Mouse (Mus musculus): ENCODE results near the gene Maml2. TPM values are rescaled to one million over a fixed set of nuclear protein-coding genes. Genes with fewer than 3 reads are reported as not detected.

The Maml2 gene
- polyA plus RNA-seq, 1 experiment: not detected

DNA sequence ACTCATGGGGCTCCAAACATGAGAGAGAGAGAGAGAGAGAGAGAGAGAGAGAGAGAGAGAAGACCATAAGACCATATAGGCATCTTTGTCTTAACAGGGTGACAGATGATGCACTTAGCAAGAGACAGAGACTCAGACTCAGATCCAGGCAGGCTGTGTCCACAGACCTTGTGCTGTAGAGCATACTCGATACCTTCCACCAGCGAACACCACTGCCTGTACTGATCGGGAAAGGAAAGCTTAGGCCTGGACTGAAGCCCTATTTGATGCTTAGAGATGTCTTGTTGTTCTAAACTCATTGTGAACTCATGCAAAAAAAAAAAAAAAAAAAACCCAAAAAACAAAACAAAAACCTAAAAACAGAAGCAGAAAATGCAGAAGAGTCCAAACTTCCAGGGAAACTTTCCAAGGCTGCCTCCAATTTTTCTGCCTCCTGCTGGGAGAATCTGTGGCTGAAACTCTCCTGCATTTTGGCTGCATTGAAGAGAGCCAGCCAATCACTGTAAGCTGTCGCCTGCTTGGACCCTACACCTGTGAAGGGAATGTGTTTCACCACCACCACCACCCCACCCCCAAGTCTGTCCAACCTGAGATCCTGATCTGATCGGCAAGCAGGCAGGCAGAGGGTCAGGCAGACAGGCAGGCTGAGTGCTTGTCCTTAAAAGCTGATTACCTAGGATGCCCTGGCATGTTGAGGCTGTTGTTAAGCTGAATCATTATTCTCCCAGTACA, 268.6 kb downstream of the Maml2 start:
- Histone ChIP-seq H3K4me3 (ENCODE audit: insufficient read depth, low read depth, low read length) (no peak overlapping the region), H3K4me1 (ENCODE audit: control insufficient read depth, insufficient read depth, low read length) (peaks cover 10% of the 10 kb centered on the region), H3K27ac (ENCODE audit: insufficient read depth, low read depth, low read length) (no peak overlapping the region)
- TF ChIP-seq CTCF (IDR thresholded peaks at IDR 0.05; ENCODE audit: insufficient read depth, low read depth, low read length) (no peak), POLR2A (IDR thresholded peaks at IDR 0.05; ENCODE audit: insufficient read depth, low read depth, low read length) (no peak)
- 86% methylated on average over 5 of the region's 5 CpGs for WGBS

DNA sequence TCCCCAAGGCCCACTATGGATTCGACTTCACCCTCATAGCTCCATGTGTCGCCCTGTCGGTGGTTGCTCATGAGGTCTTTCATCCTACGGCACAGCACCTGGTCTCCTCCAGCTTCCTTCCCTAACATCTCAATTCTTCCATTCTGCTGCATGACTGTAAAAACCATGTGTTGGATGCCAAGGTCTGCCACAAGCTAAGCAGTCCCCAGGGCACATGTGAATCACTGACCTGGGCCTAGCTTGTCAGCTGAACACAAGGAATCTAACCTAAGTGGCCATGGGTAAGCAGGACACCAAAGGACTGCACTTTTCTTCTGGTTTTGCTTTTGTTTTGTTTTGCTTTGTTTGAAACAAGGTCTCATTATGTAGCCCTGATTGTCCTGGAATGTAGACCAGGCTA, 271.3 kb downstream of the Maml2 start:
- no peak overlapping the region for H3K27ac ChIP-seq (ENCODE audit: insufficient read depth, low read depth, low read length)

DNA sequence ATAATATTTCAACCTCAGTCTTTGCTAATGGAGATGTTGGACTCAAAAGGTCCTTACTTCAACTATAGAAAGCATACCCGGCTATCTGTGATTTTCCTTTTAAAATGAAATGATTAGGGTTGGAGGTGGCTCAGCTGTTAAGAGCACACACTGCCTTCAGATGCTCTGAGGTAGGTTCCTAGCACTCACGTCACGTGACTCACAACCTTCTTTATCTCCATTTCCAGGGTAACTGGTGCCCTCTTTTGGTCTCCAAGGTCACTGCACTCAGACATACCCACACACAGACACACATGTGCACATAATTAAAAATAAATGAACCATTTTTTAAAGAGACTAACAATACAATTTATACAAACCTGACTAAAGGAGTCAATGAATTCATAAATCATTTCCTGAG, 275.1 kb downstream of the Maml2 start:
- WGBS: 94% methylated on average over 3 of the region's 3 CpGs
- TF ChIP-seq POLR2A (IDR thresholded peaks at IDR 0.05; ENCODE audit: insufficient read depth, low read depth, low read length) (no peak), CTCF (IDR thresholded peaks at IDR 0.05; ENCODE audit: insufficient read depth, low read depth, low read length) (no peak)
- no peak overlapping the region for H3K27ac ChIP-seq (ENCODE audit: insufficient read depth, low read depth, low read length)

More for the DNA sequence above, 271.3 kb downstream of the Maml2 start:
- TF ChIP-seq POLR2A (IDR thresholded peaks at IDR 0.05; ENCODE audit: insufficient read depth, low read depth, low read length) (no peak), CTCF (IDR thresholded peaks at IDR 0.05; ENCODE audit: insufficient read depth, low read depth, low read length) (no peak)
- 97% methylated on average over 4 of the region's 4 CpGs for WGBS
- Histone ChIP-seq H3K4me1 (ENCODE audit: control insufficient read depth, insufficient read depth, low read length) (peaks cover 2% of the 10 kb centered on the region; the same call in 1 of the 2 replicates), H3K4me3 (ENCODE audit: insufficient read depth, low read depth, low read length) (no peak overlapping the region)

DNA sequence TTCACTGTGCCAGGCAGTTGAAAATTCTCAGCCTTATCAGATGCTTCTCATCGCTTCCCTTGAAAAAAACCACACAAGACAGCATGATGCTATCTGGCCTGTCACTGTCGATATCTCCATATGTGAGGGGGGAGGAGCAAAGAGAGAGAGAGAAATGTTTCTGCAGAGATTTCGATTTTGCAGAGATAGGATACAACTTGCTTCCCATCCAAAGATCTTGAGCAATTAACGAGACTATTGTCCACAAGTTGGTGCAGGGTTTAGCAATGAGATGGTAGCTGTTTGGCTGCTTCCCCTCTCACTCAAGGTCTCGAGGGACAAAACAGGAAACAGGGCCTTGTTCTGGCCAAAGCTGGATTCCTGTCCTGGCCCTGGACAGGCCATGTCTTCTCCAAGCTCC, 276.3 kb downstream of the Maml2 start:
- no peak for TF ChIP-seq POLR2A (IDR thresholded peaks at IDR 0.05; ENCODE audit: insufficient read depth, low read depth, low read length)
- TF ChIP-seq CTCF (IDR thresholded peaks at IDR 0.05; ENCODE audit: insufficient read depth, low read depth, low read length): no peak
- Histone ChIP-seq H3K4me1 (ENCODE audit: control insufficient read depth, insufficient read depth, low read length) (peaks cover 10% of the 10 kb centered on the region), H3K4me3 (ENCODE audit: insufficient read depth, low read depth, low read length) (no peak overlapping the region), H3K27ac (ENCODE audit: insufficient read depth, low read depth, low read length) (no peak overlapping the region)
- 83% methylated on average over 5 of the region's 5 CpGs for WGBS

More for the DNA sequence above, 275.1 kb downstream of the Maml2 start:
- Histone ChIP-seq H3K4me3 (ENCODE audit: insufficient read depth, low read depth, low read length) (no peak overlapping the region), H3K4me1 (ENCODE audit: control insufficient read depth, insufficient read depth, low read length) (peaks cover 8% of the 10 kb centered on the region)

DNA sequence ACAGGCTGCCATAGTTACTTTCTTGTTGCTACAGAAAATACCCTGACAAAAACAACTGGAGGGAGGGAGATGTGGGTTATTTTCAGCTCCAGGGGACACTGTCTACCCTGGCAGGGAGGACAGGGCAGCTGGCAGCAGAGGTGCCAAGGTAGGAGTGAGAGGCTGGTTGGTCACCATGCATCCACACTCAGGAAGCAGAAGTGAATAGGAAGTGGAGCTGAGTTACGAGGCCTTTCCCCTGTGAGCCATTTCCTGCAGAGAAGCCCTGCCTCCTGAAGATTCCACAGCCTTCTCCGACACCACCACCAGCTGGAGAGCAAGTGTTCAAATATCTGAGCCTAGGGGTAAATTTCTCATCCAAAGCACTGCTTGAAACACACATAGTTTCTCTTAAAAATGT, 277.2 kb downstream of the Maml2 start:
- TF ChIP-seq POLR2A (IDR thresholded peaks at IDR 0.05; ENCODE audit: insufficient read depth, low read depth, low read length) (no peak), CTCF (IDR thresholded peaks at IDR 0.05; ENCODE audit: insufficient read depth, low read depth, low read length) (no peak)
- H3K4me1 ChIP-seq (ENCODE audit: control insufficient read depth, insufficient read depth, low read length): peaks cover 10% of the 10 kb centered on the region
- no peak overlapping the region for H3K4me3 ChIP-seq (ENCODE audit: insufficient read depth, low read depth, low read length)
- 0 out of 2 replicates have a peak overlapping the region, but pooled peaks have one; percentile 12 for H3K27ac ChIP-seq (ENCODE audit: insufficient read depth, low read depth, low read length)
- 69% methylated on average over 2 of the region's 2 CpGs for WGBS

DNA sequence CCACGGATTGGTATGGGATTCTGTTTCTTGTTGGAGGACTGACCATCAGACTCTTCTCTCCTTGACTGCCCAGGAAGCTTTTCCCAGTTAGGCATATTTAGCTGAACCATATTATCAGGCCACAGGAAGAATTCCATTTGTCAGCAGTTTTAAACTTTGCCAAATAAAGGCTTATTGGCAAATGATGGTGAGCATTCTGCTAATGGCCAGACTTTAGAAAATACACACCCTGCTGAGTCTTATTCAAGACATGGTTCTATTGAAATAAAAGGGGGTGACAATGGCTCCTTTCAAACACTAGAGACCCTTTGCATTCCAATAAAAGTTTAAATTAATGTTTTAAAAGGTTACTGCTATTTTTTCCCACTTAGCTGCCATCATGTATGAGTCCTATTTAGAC, 279.4 kb downstream of the Maml2 start:
- H3K4me1 ChIP-seq (ENCODE audit: control insufficient read depth, insufficient read depth, low read length): peaks cover 10% of the 10 kb centered on the region
- H3K4me3 ChIP-seq (ENCODE audit: insufficient read depth, low read depth, low read length): no peak overlapping the region
- no peak overlapping the region for H3K27ac ChIP-seq (ENCODE audit: insufficient read depth, low read depth, low read length)
- TF ChIP-seq POLR2A (IDR thresholded peaks at IDR 0.05; ENCODE audit: insufficient read depth, low read depth, low read length) (no peak), CTCF (IDR thresholded peaks at IDR 0.05; ENCODE audit: insufficient read depth, low read depth, low read length) (no peak)
- 89% methylated on average over 1 of the region's 1 CpGs for WGBS

DNA sequence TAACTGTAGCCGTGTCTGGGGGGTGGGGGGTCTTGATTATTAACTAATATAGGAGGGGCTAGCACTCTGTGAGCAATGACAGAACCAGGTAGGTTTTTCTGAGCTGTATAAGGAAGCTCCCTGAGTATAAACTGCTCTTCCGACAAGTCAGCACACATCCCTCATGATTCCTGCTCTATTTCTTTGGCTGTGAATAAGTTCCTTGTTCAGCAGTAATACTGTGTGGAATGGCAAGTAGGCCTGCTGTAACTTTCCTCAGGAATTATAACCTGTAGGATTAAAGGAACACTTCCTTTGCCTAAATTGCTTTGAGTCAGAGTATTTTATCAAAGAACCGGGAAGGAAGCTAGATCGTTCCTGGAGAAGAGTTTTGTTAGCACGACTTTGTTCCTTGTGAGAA, 283.4 kb downstream of the Maml2 start:
- no peak overlapping the region for H3K27ac ChIP-seq (ENCODE audit: insufficient read depth, low read depth, low read length)
- H3K4me1 ChIP-seq (ENCODE audit: control insufficient read depth, insufficient read depth, low read length): peaks cover 5% of the 10 kb centered on the region
- TF ChIP-seq CTCF (IDR thresholded peaks at IDR 0.05; ENCODE audit: insufficient read depth, low read depth, low read length) (no peak), POLR2A (IDR thresholded peaks at IDR 0.05; ENCODE audit: insufficient read depth, low read depth, low read length) (no peak)
- WGBS: 80% methylated on average over 5 of the region's 5 CpGs
- no peak overlapping the region for H3K4me3 ChIP-seq (ENCODE audit: insufficient read depth, low read depth, low read length)

DNA sequence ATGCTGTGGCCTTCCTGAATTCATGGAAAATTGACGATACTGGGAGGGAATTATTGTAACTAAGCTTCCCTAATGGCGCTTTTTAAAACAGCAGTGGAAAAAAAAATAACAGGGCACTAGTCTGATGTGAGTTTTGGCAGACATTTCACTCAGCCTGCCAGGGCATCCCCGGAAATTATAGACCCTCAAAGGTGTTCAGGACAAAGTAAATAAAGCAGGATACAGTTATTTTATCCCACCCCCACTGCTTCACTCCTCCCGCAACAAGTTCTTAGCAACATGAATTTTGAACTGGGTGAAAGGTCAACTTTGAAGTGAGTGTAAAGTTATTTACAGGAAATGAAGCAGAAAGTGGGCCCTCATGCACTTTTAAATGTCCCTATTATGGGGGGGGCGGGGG, 286.2 kb downstream of the Maml2 start:
- peaks cover 2% of the 10 kb centered on the region; the same call in 1 of the 2 replicates for H3K4me1 ChIP-seq (ENCODE audit: control insufficient read depth, insufficient read depth, low read length)
- WGBS: 24% methylated on average over 5 of the region's 5 CpGs
- TF ChIP-seq POLR2A (IDR thresholded peaks at IDR 0.05; ENCODE audit: insufficient read depth, low read depth, low read length) (no peak), CTCF (IDR thresholded peaks at IDR 0.05; ENCODE audit: insufficient read depth, low read depth, low read length) (no peak)
- H3K27ac ChIP-seq (ENCODE audit: insufficient read depth, low read depth, low read length): no peak overlapping the region; the same call in 1 of the 2 replicates
- H3K4me3 ChIP-seq (ENCODE audit: insufficient read depth, low read depth, low read length): no peak overlapping the region

DNA sequence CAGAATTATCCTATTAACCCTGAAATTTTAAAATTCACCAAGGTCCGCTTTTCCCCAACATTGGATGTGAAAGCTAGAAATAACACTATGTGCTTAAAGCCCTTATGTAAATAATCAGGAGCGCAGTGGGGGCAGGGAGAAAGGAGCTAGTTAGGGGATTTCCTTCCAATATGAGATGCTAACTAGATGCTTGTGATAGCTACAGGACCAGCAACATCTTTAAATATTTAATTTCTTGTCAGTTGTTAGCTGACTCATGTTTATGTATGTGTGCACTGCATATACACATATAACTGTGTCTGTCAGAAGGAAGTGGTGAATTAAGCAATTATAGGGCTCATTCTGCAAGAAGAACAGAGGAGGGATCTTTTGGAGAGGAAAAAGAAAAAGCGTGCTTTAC, 286.7 kb downstream of the Maml2 start:
- no peak overlapping the region for H3K27ac ChIP-seq (ENCODE audit: insufficient read depth, low read depth, low read length)
- peaks cover 2% of the 10 kb centered on the region; the same call in 1 of the 2 replicates for H3K4me1 ChIP-seq (ENCODE audit: control insufficient read depth, insufficient read depth, low read length)
- TF ChIP-seq CTCF (IDR thresholded peaks at IDR 0.05; ENCODE audit: insufficient read depth, low read depth, low read length): no peak
- TF ChIP-seq POLR2A (IDR thresholded peaks at IDR 0.05; ENCODE audit: insufficient read depth, low read depth, low read length): no peak
- H3K4me3 ChIP-seq (ENCODE audit: insufficient read depth, low read depth, low read length): no peak overlapping the region
- 79% methylated on average over 3 of the region's 3 CpGs for WGBS
